Mouse (Mus musculus) neural tube, embryonic 14.5 days (tissue): ENCODE measurements around the gene Rai1. TPM values are rescaled to one million over a fixed set of nuclear protein-coding genes. Genes with fewer than 3 reads are reported as not detected.

Source experiments
- ATAC-seq: fragments of 200-750 bp; cut with Nextera tagmentation; 2 replicates; pipeline ENCODE4 v1.8.0; 2017; ENCODE audit warnings: low read depth, mild to moderate bottlenecking, moderate TSS enrichment, moderate library complexity
- H3K27ac ChIP-seq: fragments of 300-500 bp; sonication (generic); 2 replicates; pipeline ENCODE4 v1.5.1; 2014; ENCODE audit warnings: low read depth, mild to moderate bottlenecking, control low read depth, low read length, moderate library complexity, mixed read lengths
- H3K27me3 ChIP-seq: fragments of 300-500 bp; sonication (generic); 2 replicates; pipeline ENCODE4 v1.6.1; 2014; ENCODE audit warnings: low read length; ENCODE audit not compliant: control insufficient read depth, insufficient read depth
- H3K36me3 ChIP-seq: fragments of 300-500 bp; sonication (generic); 2 replicates; pipeline ENCODE4 v1.6.1; 2014; ENCODE audit warnings: low read length, mixed read lengths; ENCODE audit not compliant: control insufficient read depth, insufficient read depth
- H3K4me1 ChIP-seq: fragments of 300-500 bp; sonication (generic); 2 replicates; pipeline ENCODE4 v1.6.1; 2014; ENCODE audit warnings: low read length; ENCODE audit not compliant: control insufficient read depth, insufficient read depth
- H3K4me2 ChIP-seq: fragments of 300-500 bp; sonication (generic); 2 replicates; pipeline ENCODE4 v1.6.1; 2014; ENCODE audit warnings: mild to moderate bottlenecking, low read depth, low read length, control low read depth
- H3K4me3 ChIP-seq: fragments of 300-500 bp; sonication (generic); 2 replicates; pipeline ENCODE4 v1.5.1; 2014; ENCODE audit warnings: low read depth, low read length, control low read depth, mixed read lengths
- H3K9ac ChIP-seq: fragments of 300-500 bp; sonication (generic); replicated peaks from 2 replicates; pipeline ENCODE4 v1.6.1; 2014; ENCODE audit warnings: low read depth, mild to moderate bottlenecking, control low read depth, low read length, mixed read lengths
- H3K9me3 ChIP-seq: fragments of 300-500 bp; sonication (generic); 2 replicates; pipeline ENCODE4 v1.6.1; 2016; ENCODE audit warnings: low read length; ENCODE audit not compliant: control insufficient read depth
- WGBS: fragments of 180-500 bp; shearing (Covaris S2); extraction: QIAGEN DNeasy Blood & Tissue Kit; methylation state at CpG from one replicate; pipeline ENCODE4 v1.1.7; 2014; 5-methylcytosine and 5-hydroxymethylcytosine counted together
- polyA plus RNA-seq: library from polyadenylated mRNA; unstranded; fragments of >200 nt; fragmentation: Nextera tagmentation; extraction: Ambion mirVana; gene quantifications from 2 replicates; pipeline ENCODE4 v1.2.1, GENCODE M21; 2014

The Rai1 gene
- polyA plus RNA-seq, 1 experiment from 2014 or later = 34.1 TPM

DNA sequence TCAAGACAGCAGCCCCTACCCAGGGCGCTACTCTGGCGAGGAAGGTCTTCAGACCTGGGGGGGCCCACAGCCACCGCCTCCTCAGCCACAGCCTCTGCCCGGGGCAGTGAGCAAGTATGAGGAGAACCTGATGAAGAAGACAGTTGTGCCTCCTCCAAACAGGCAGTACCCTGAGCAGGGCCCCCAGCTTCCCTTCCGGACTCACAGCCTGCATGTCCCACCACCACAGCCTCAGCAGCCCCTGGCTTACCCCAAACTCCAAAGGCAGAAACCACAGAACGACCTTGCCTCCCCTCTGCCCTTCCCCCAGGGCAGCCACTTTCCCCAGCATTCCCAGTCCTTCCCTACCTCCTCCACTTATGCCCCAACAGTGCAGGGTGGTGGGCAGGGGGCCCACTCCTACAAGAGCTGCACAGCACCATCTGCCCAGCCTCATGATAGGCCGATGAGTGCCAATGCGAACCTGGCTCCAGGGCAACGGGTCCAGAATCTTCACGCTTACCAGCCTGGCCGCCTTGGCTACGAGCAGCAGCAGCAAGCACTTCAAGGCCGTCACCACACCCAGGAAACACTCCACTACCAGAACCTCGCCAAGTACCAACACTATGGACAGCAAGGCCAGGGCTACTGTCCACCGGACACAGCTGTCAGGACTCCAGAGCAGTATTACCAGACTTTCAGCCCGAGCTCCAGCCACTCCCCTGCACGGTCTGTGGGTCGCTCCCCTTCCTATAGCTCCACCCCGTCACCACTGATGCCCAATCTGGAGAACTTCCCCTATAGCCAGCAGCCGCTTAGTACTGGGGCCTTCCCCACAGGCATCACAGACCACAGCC, 80.8 kb downstream of the Rai1 start:
- Histone ChIP-seq H3K4me2 (no peak overlapping the region), H3K9me3 (no peaks in the 10 kb centered on the region), H3K4me1 (peaks cover 47% of the 10 kb centered on the region), H3K4me3 (no peak overlapping the region), H3K9ac (0 out of 2 replicates have a peak overlapping the region, but pooled peaks have one; percentile 25), H3K27me3 (no peaks in the 10 kb centered on the region), H3K36me3 (peaks cover 51% of the 10 kb centered on the region), H3K27ac (peak overlapping the region; percentile 90)
- peak; percentile 10; the same call in 1 of the 2 replicates for ATAC-seq
- WGBS = 78% methylated on average over 20 of the region's 20 CpGs

DNA sequence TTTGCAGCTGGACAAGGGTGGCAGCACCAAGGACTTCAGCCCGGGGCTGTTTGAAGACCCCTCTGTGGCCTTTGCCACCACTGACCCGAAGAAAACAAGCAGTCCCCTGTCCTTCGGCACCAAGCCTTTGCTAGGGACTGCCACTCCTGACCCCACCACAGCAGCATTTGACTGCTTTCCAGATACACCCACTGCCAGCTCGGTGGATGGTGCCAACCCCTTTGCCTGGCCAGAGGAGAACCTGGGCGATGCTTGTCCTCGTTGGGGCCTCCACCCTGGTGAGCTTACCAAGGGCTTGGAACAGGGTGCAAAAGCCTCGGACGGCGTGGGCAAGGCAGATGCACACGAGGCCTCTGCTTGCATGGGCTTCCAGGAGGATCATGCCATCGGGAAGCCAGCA, 82.3 kb downstream of the Rai1 start:
- no peak overlapping the region for H3K4me2 ChIP-seq
- H3K4me3 ChIP-seq = no peak overlapping the region
- no peaks in the 10 kb centered on the region for H3K9me3 ChIP-seq
- ATAC-seq = no peak
- no peak overlapping the region for H3K27ac ChIP-seq
- H3K36me3 ChIP-seq = peaks cover 65% of the 10 kb centered on the region
- H3K27me3 ChIP-seq = no peaks in the 10 kb centered on the region
- WGBS = 91% methylated on average over 11 of the region's 11 CpGs
- H3K4me1 ChIP-seq = peaks cover 36% of the 10 kb centered on the region
- H3K9ac ChIP-seq = no peak overlapping the region

DNA sequence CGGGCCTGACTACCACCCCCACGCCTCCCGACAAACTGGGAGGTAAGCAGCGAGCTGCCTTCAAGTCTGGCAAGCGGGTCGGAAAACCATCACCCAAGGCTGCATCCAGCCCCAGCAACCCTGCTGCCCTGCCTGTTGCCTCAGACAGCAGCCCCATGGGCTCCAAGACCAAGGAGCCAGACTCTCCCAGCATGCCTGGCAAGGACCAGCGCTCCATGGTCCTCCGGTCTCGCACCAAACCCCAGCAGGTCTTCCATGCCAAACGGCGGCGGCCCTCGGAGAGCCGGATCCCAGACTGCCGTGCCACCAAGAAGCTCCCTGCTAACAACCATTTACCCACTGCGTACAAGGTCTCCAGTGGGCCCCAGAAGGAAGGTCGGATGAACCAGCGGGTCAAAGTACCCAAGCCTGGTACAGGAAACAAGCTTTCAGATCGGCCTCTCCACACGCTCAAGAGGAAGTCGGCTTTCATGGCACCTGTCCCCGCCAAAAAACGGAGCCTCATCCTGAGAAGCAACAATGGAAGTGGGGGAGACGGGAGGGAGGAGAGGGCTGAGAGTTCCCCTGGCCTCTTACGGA, 83.6 kb downstream of the Rai1 start:
- no peaks in the 10 kb centered on the region for H3K27me3 ChIP-seq
- peaks cover 70% of the 10 kb centered on the region for H3K36me3 ChIP-seq
- H3K27ac ChIP-seq = no peak overlapping the region
- H3K9ac ChIP-seq = no peak overlapping the region
- H3K9me3 ChIP-seq = no peaks in the 10 kb centered on the region
- H3K4me1 ChIP-seq = peaks cover 23% of the 10 kb centered on the region
- no peak for ATAC-seq
- no peak overlapping the region for H3K4me2 ChIP-seq
- WGBS = 89% methylated on average over 22 of the region's 25 CpGs
- H3K4me3 ChIP-seq = no peak overlapping the region

DNA sequence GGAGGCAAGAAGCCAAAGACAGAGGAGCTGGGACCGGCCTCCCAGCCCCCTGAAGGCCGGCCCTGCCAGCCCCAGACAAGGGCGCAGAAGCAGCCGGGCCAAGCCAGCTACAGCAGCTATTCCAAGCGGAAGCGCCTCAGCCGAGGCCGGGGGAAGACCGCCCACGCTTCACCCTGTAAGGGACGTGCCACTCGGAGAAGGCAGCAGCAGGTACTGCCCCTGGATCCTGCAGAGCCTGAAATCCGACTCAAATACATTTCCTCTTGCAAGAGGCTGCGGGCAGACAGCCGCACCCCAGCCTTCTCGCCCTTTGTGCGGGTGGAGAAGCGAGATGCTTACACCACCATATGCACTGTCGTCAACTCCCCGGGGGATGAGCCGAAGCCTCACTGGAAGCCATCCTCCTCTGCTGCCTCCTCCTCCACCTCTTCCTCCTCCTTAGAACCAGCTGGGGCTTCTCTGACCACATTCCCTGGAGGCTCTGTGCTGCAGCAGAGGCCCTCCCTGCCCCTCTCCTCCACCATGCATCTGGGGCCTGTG, 84.8 kb downstream of the Rai1 start:
- Histone ChIP-seq H3K9ac (no peak overlapping the region), H3K36me3 (peaks cover 80% of the 10 kb centered on the region), H3K4me1 (peaks cover 11% of the 10 kb centered on the region), H3K27me3 (no peaks in the 10 kb centered on the region), H3K27ac (no peak overlapping the region), H3K9me3 (no peaks in the 10 kb centered on the region), H3K4me2 (no peak overlapping the region), H3K4me3 (no peak overlapping the region)
- ATAC-seq = no peak
- WGBS = 82% methylated on average over 21 of the region's 21 CpGs

DNA sequence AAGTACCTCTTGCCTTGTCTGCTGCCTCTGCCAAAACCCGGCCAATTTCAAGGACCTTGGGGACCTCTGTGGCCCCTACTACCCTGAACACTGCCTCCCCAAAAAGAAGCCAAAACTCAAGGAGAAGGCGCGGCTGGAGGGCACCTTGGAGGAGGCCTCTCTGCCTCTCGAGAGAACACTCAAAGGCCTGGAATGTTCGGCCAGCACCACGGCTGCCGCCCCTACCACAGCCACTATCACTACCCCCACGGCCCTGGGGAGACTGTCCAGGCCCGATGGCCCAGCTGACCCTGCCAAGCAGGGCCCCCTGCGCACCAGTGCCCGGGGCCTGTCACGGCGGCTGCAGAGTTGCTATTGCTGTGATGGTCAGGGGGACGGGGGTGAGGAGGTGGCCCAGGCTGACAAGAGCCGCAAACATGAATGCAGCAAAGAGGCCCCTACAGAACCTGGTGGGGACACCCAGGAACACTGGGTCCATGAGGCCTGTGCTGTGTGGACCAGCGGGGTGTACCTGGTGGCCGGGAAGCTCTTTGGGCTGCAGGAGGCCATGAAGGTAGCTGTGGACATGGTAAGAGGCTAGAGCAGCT, 85.3 kb downstream of the Rai1 start:
- Histone ChIP-seq H3K27ac (no peak overlapping the region), H3K9me3 (no peaks in the 10 kb centered on the region), H3K4me3 (no peak overlapping the region), H3K4me1 (peaks cover 5% of the 10 kb centered on the region), H3K27me3 (no peaks in the 10 kb centered on the region), H3K36me3 (peaks cover 85% of the 10 kb centered on the region), H3K4me2 (no peak overlapping the region), H3K9ac (no peak overlapping the region)
- WGBS = 91% methylated on average over 17 of the region's 17 CpGs
- ATAC-seq = no peak

DNA sequence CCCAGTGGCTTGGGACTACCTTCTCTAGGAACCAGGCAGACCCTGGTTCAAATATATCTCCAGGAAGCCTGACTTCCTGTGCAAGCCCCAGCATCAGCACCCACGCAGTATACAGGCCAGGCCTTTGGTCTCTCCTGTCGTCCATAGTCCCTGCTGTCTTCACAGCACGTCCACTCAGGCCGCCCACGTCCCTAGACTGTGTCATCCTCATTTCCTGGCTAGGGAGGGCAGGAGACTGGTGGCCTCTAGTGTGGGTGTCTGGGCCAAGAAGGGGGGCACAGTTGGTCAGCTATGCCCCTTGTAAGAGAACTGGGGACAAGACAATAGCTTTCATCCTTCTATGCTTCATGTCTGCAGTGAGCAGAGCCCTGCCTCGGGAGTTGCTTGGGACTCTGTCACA, 87.7 kb downstream of the Rai1 start:
- ATAC-seq = no peak
- no peak overlapping the region for H3K4me2 ChIP-seq
- no peak overlapping the region for H3K9ac ChIP-seq
- no peaks in the 10 kb centered on the region for H3K27me3 ChIP-seq
- H3K4me3 ChIP-seq = no peak overlapping the region
- H3K27ac ChIP-seq = no peak overlapping the region; the same call in 1 of the 2 replicates
- no peaks in the 10 kb centered on the region for H3K4me1 ChIP-seq
- H3K9me3 ChIP-seq = no peaks in the 10 kb centered on the region
- H3K36me3 ChIP-seq = peaks cover 73% of the 10 kb centered on the region
- whole genome bisulfite sequencing = 82% methylated on average over 6 of the region's 6 CpGs

DNA sequence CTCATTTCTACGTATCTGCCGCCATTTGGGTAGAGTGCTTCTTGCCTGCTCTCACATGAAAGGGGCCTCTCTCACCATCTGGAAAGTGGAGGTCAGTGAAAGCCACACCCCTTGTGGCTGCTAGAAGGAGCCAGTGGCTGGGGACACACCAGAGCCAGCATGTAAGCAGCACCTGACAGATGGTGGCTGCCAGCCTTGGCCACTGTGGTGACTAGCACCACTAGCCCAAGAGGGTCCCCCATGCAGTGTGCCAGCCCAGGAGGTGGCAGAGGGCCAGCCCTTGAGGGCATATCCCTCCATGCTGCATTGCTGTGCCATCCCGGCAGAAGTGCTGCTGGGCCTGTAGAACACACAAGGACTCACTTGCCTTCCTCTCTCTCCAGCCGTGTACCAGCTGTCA, 88.7 kb downstream of the Rai1 start:
- Histone ChIP-seq H3K9ac (no peak overlapping the region), H3K4me1 (no peaks in the 10 kb centered on the region), H3K4me2 (no peak overlapping the region), H3K36me3 (peaks cover 69% of the 10 kb centered on the region), H3K27me3 (no peaks in the 10 kb centered on the region), H3K9me3 (no peaks in the 10 kb centered on the region), H3K4me3 (no peak overlapping the region), H3K27ac (no peak overlapping the region)
- peak; percentile 22; the same call in 1 of the 2 replicates for ATAC-seq
- 55% methylated on average over 4 of the region's 4 CpGs for WGBS

DNA sequence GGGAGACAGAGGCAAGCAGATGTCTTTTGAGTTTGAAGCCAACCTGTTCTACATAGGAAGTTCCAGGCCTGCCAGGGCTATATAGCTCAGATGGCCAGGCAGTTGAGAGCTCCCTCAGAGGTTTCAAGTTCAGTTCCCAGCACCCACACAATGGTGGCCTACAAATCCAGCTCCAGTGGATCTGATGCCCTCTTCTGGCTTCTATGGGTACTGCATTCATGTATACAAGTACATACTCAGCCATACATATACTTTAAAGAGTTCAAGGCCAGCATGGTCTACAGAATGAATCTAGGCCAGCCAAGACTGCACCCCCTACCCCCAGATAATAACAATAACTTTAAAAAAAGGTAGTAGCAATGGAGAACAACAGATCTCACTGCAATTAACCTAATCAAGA, 90.3 kb downstream of the Rai1 start:
- no peak overlapping the region for H3K27ac ChIP-seq
- ATAC-seq = no peak
- H3K36me3 ChIP-seq = peaks cover 59% of the 10 kb centered on the region
- no peaks in the 10 kb centered on the region for H3K27me3 ChIP-seq
- no peak overlapping the region for H3K4me3 ChIP-seq
- H3K9me3 ChIP-seq = no peaks in the 10 kb centered on the region
- no peak overlapping the region for H3K9ac ChIP-seq
- peaks cover 4% of the 10 kb centered on the region; the same call in 1 of the 2 replicates for H3K4me1 ChIP-seq
- H3K4me2 ChIP-seq = no peak overlapping the region

DNA sequence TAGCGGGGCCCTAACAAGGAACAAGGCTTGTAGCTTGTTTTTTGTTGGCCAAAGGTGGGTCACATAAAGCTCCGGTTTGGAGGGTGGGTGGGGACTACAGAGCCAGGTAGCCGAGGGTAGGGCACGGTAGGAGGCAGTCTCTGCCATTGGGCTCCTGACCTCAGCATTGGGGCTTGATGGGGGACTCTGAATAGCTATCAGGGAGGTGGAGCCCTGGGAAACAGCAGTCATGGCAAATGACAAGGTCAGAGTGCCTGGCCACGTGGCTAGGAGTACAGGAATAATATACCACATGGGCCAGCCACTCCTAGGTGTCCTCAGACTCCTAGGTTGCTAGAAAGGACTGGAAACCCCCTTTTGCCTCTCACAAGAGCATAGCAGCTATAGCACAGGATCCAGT, 91.5 kb downstream of the Rai1 start:
- Histone ChIP-seq H3K27ac (no peak overlapping the region), H3K9ac (no peak overlapping the region), H3K27me3 (no peaks in the 10 kb centered on the region), H3K4me1 (peaks cover 7% of the 10 kb centered on the region; the same call in 1 of the 2 replicates), H3K36me3 (peaks cover 48% of the 10 kb centered on the region), H3K4me3 (no peak overlapping the region), H3K9me3 (no peaks in the 10 kb centered on the region), H3K4me2 (no peak overlapping the region)
- WGBS = 75% methylated on average over 5 of the region's 5 CpGs
- no peak for ATAC-seq
